Mouse (Mus musculus) small intestine, adult 2 months (tissue): ENCODE data around the gene Gnaq.

Experiments used
- CTCF ChIP-seq: fragments of 200-500 bp; IDR thresholded peaks from 2 replicates; pipeline ENCODE4 v1.5.1; 2012; ENCODE audit warnings: low read depth, mild to moderate bottlenecking, control low read depth, inconsistent platforms, low read length, moderate library complexity, mixed read lengths; ENCODE audit not compliant: insufficient replicate concordance, insufficient read length; ENCODE audit errors: extremely low read depth
- POLR2A ChIP-seq: fragments of 200-500 bp; IDR thresholded peaks from 2 replicates; pipeline ENCODE4 v1.6.1; 2012; ENCODE audit warnings: low read depth, mild to moderate bottlenecking, control low read depth, inconsistent platforms, low read length, moderate library complexity

DNA sequence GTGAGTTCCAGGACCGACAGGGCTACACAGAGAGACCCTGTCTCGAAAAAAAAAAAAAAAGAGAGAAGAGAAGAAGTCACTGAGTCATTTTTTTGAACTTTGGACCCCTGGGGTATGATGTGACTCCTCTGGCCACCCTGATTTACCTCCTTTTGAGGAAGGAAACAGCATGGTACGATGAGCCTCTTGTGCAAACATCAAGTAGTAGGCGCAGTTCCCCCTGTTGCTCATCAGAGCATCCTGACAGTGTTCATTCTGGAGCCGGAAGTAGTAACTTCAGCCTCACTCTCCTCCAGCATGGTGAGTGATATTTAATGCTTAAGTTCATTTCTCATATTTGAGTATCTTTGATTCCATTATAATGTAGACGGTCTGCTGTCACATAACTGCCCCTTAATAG, 190.4 kb downstream of the Gnaq start:
- TF ChIP-seq POLR2A (no peak), CTCF (no peak)
